Mouse (Mus musculus): Measurements from ENCODE around the gene Akain1.

GRCm38 (mm10) chr17:69497315-69497714, 58.2 kb downstream of the Akain1 start:
- no peak for TF ChIP-seq CTCF (IDR thresholded peaks at IDR 0.05; ENCODE audit: low read depth)
- TF ChIP-seq EP300 (IDR thresholded peaks at IDR 0.05; ENCODE audit: low read depth): no peak
